In genomic region chr15:91443449-91443848, GRCm38 (mm10) we compare ENCODE assay signal across 21 mouse cellular contexts.
DNase-seq lines count a peak whose midpoint lies in the region; ATAC-seq and TF ChIP-seq lines count a peak whose summit lies in the region.
"Had no signal": no experiment of that assay in that cellular context is flagged by ENCODE, and none has a peak within 500 bp of the region (broad histone marks: within the 10 kb centered on the region; RNA-seq: fewer than 3 reads in every experiment).

No protein-coding gene starts in this region.

- no peaks in the 10 kb centered on the region for H3K27me3 ChIP-seq in heart, embryonic 11.5 days (ENCODE audit: control insufficient read depth, insufficient read depth, low read length)
- H3K27me3 ChIP-seq: CH12.LX; embryonic facial prominence, embryonic 15.5 days; heart, embryonic 13.5 days; hindbrain, embryonic 15.5 days had no signal

- ATAC-seq in frontal cortex, adult (ENCODE audit: low TSS enrichment): peak; percentile 33; the same call in 1 of the 2 replicates
- ATAC-seq in heart, embryonic 11.5 days (replicated peaks; ENCODE audit: insufficient number of reproducible peaks, low FRiP score, low TSS enrichment): no peak
- ATAC-seq: inflammation-experienced regulatory T-cells, adult 6 months; intestine, postnatal 0 days had no signal

- H3K4me3 ChIP-seq in cortical plate, adult 2 months (ENCODE audit: insufficient read depth, low read length): no peak overlapping the region
- H3K4me3 ChIP-seq in heart, embryonic 11.5 days (ENCODE audit: low read depth, low read length): no peak overlapping the region
- H3K4me3 ChIP-seq: embryonic facial prominence, embryonic 15.5 days; erythroblast, embryonic 14.5 days; forebrain, embryonic 10.5 days; gastrocnemius, adult 2 months; heart, embryonic 13.5 days; hindbrain, embryonic 15.5 days had no signal

- H3K4me1 ChIP-seq in cortical plate, adult 2 months (ENCODE audit: control insufficient read depth, insufficient read depth, low read length): peaks cover 9% of the 10 kb centered on the region
- peaks cover 8% of the 10 kb centered on the region; the same call in 1 of the 2 replicates for H3K4me1 ChIP-seq in heart, embryonic 11.5 days (ENCODE audit: control insufficient read depth, insufficient read depth, low read length)
- H3K4me1 ChIP-seq: embryonic facial prominence, embryonic 15.5 days; forebrain, embryonic 10.5 days; hindbrain, embryonic 15.5 days had no signal

- DNase-seq in frontal cortex, postnatal 36 days (ENCODE audit: low spot score in 2 of 2): no peak
- DNase-seq in right cerebral cortex, adult 18-20 months: peak; percentile 42
- no peak for DNase-seq in right cerebral cortex, adult 2 months (ENCODE audit: low spot score in 2 of 2)
- DNase-seq: adrenal gland, postnatal 10 days; cerebellum, adult 2 months; cerebellum, postnatal 10 days; embryo, embryonic 11 days; gastrocnemius, adult 2 months; gastrocnemius, postnatal 25 days; heart, postnatal 36 days had no signal

- no peak for TF ChIP-seq CTCF in cortical plate, adult 2 months (IDR thresholded peaks at IDR 0.05; ENCODE audit: extremely low read depth, insufficient read depth, low read length)

- WGBS in heart, embryonic 11.5 days (ENCODE audit: insufficient replicate concordance): 87% methylated on average over 8 of the region's 8 CpGs

- no peak overlapping the region for H3K4me2 ChIP-seq in heart, embryonic 11.5 days
- H3K4me2 ChIP-seq: embryonic facial prominence, embryonic 15.5 days; heart, embryonic 13.5 days; hindbrain, embryonic 15.5 days had no signal

- no peak for TF ChIP-seq POLR2A in cortical plate, adult 2 months (IDR thresholded peaks at IDR 0.05; ENCODE audit: extremely low read depth, insufficient read depth, low read length)

- no peaks in the 10 kb centered on the region for H3K9me3 ChIP-seq in heart, embryonic 11.5 days (replicated peaks; ENCODE audit: control insufficient read depth, low read length)
- H3K9me3 ChIP-seq: embryonic facial prominence, embryonic 15.5 days; forebrain, embryonic 10.5 days; heart, embryonic 13.5 days; hindbrain, embryonic 15.5 days had no signal

- H3K27ac ChIP-seq in cortical plate, adult 2 months (ENCODE audit: insufficient read depth, low read length): peak overlapping the region; percentile 17; the same call in 1 of the 2 replicates
- H3K27ac ChIP-seq in heart, embryonic 11.5 days (ENCODE audit: low read depth, low read length): no peak overlapping the region
- H3K27ac ChIP-seq: embryonic facial prominence, embryonic 15.5 days; forebrain, embryonic 10.5 days; gastrocnemius, adult 2 months; heart, embryonic 13.5 days; hindbrain, embryonic 15.5 days had no signal

- H3K36me3 ChIP-seq in heart, embryonic 11.5 days (ENCODE audit: control insufficient read depth, insufficient read depth, low read length): no peaks in the 10 kb centered on the region
- H3K36me3 ChIP-seq: embryonic facial prominence, embryonic 15.5 days; forebrain, embryonic 10.5 days; heart, embryonic 13.5 days; hindbrain, embryonic 15.5 days had no signal

- no peak overlapping the region for H3K9ac ChIP-seq in heart, embryonic 11.5 days (ENCODE audit: low read depth, low read length)
- H3K9ac ChIP-seq: embryonic facial prominence, embryonic 15.5 days; heart, embryonic 13.5 days; hindbrain, embryonic 15.5 days had no signal
